Mouse (Mus musculus) intestine, embryonic 16.5 days (tissue): ENCODE measurements around the gene Igbp1. TPM values are rescaled to one million over a fixed set of nuclear protein-coding genes. Genes with fewer than 3 reads are reported as not detected.

Source experiments
- ATAC-seq: fragments of 200-750 bp; cut with Nextera tagmentation; 2 replicates; pipeline ENCODE4 v1.8.0; 2017; ENCODE audit warnings: moderate TSS enrichment, moderate library complexity
- H3K27ac ChIP-seq: fragments of 300-500 bp; sonication (generic); 2 replicates; pipeline ENCODE4 v1.5.1; 2014; ENCODE audit warnings: mild to moderate bottlenecking, low read length
- H3K27me3 ChIP-seq: fragments of 300-500 bp; sonication (generic); replicated peaks from 2 replicates; pipeline ENCODE4 v1.6.1; 2014; ENCODE audit warnings: low read length, control low read depth, mixed read lengths; ENCODE audit not compliant: control insufficient read depth, insufficient read depth
- H3K36me3 ChIP-seq: fragments of 300-500 bp; sonication (generic); 2 replicates; pipeline ENCODE4 v1.6.1; 2014; ENCODE audit warnings: low read length, control low read depth; ENCODE audit not compliant: control insufficient read depth, insufficient read depth
- H3K4me1 ChIP-seq: fragments of 300-500 bp; sonication (generic); 2 replicates; pipeline ENCODE4 v1.6.1; 2014; ENCODE audit warnings: low read length, control low read depth, mixed read lengths; ENCODE audit not compliant: control insufficient read depth, insufficient read depth
- H3K4me2 ChIP-seq: fragments of 300-500 bp; sonication (generic); 2 replicates; pipeline ENCODE4 v1.6.1; 2014; ENCODE audit warnings: low read depth, low read length, control low read depth
- H3K4me3 ChIP-seq: fragments of 300-500 bp; sonication (generic); 2 replicates; pipeline ENCODE4 v1.5.1; 2014; ENCODE audit warnings: mild to moderate bottlenecking, low read length
- H3K9ac ChIP-seq: fragments of 300-500 bp; sonication (generic); 2 replicates; pipeline ENCODE4 v1.6.1; 2014; ENCODE audit warnings: low read depth, low read length
- H3K9me3 ChIP-seq: fragments of 300-500 bp; sonication (generic); 2 replicates; pipeline ENCODE4 v1.6.1; 2016; ENCODE audit warnings: low read length, control low read depth; ENCODE audit not compliant: control insufficient read depth
- WGBS: fragments of 180-500 bp; shearing (Covaris S2); extraction: QIAGEN DNeasy Blood & Tissue Kit; methylation state at CpG from one replicate; pipeline ENCODE4 v1.1.7; 2014; 5-methylcytosine and 5-hydroxymethylcytosine counted together
- polyA plus RNA-seq: library from polyadenylated mRNA; unstranded; fragments of >200 nt; fragmentation: Nextera tagmentation; extraction: Ambion mirVana; gene quantifications from 2 replicates; pipeline ENCODE4 v1.2.1, GENCODE M21; 2015

Igbp1 gene
- polyA plus RNA-seq, 1 experiment from 2014 or later, result 40.3 TPM

GRCm38 (mm10) chrX:100509921-100510320, 15.8 kb downstream of the Igbp1 start:
- ATAC-seq, result no peak
- WGBS, result 85% methylated on average over 3 of the region's 3 CpGs
- no peaks in the 10 kb centered on the region for H3K27me3 ChIP-seq
- no peak overlapping the region for H3K4me3 ChIP-seq
- no peaks in the 10 kb centered on the region for H3K4me1 ChIP-seq
- H3K36me3 ChIP-seq, result no peaks in the 10 kb centered on the region
- H3K9ac ChIP-seq, result no peak overlapping the region
- H3K27ac ChIP-seq, result no peak overlapping the region
- H3K9me3 ChIP-seq, result no peaks in the 10 kb centered on the region
- no peak overlapping the region for H3K4me2 ChIP-seq

- Histone ChIP-seq H3K4me3 (no peak overlapping the region), H3K27ac (no peak overlapping the region), H3K4me2 (no peak overlapping the region), H3K9ac (no peak overlapping the region), H3K27me3 (no peaks in the 10 kb centered on the region), H3K4me1 (no peaks in the 10 kb centered on the region), H3K36me3 (no peaks in the 10 kb centered on the region), H3K9me3 (no peaks in the 10 kb centered on the region)
- ATAC-seq, result no peak
- WGBS, result 88% methylated on average over 3 of the region's 3 CpGs
Measured at GRCm38 (mm10) chrX:100516683-100517082, 22.6 kb downstream of the Igbp1 start.

GRCm38 (mm10) chrX:100517626-100518025, 23.5 kb downstream of the Igbp1 start:
- Histone ChIP-seq H3K4me2 (no peak overlapping the region), H3K36me3 (no peaks in the 10 kb centered on the region), H3K4me1 (no peaks in the 10 kb centered on the region), H3K9me3 (no peaks in the 10 kb centered on the region), H3K9ac (no peak overlapping the region), H3K27me3 (no peaks in the 10 kb centered on the region), H3K27ac (no peak overlapping the region), H3K4me3 (no peak overlapping the region)
- no peak for ATAC-seq
- WGBS, result 94% methylated on average over 6 of the region's 6 CpGs

GRCm38 (mm10) chrX:100518532-100518931, 24.4 kb downstream of the Igbp1 start:
- ATAC-seq, result no peak
- Histone ChIP-seq H3K9me3 (no peaks in the 10 kb centered on the region), H3K27me3 (no peaks in the 10 kb centered on the region), H3K9ac (no peak overlapping the region), H3K4me3 (no peak overlapping the region), H3K4me1 (no peaks in the 10 kb centered on the region), H3K27ac (no peak overlapping the region), H3K4me2 (no peak overlapping the region), H3K36me3 (no peaks in the 10 kb centered on the region)
- WGBS, result 73% methylated on average over 2 of the region's 2 CpGs

- Histone ChIP-seq H3K4me1 (no peaks in the 10 kb centered on the region), H3K4me2 (no peak within 1 kb of the TSS), H3K9me3 (no peaks in the 10 kb centered on the region), H3K36me3 (no peaks in the 10 kb centered on the region), H3K27me3 (peaks cover 3% of the 10 kb centered on the region; the same call in 1 of the 2 replicates), H3K27ac (no peak within 1 kb of the TSS), H3K9ac (no peak within 1 kb of the TSS), H3K4me3 (no peak within 1 kb of the TSS)
- no peak for ATAC-seq
- WGBS, result 90% methylated on average over 4 of the region's 4 CpGs
Measured at GRCm38 (mm10) chrX:100524471-100524870, 30.4 kb downstream of the Igbp1 start, which contains the start of gene Dgat2l6. Gene Dgat2l6 (plus strand): TSS chrX:100524838.

- H3K4me2 ChIP-seq, result no peak overlapping the region
- H3K9me3 ChIP-seq, result no peaks in the 10 kb centered on the region
- no peaks in the 10 kb centered on the region for H3K27me3 ChIP-seq
- WGBS, result 78% methylated on average over 3 of the region's 3 CpGs
- H3K36me3 ChIP-seq, result no peaks in the 10 kb centered on the region
- ATAC-seq, result no peak
- H3K9ac ChIP-seq, result no peak overlapping the region
- no peaks in the 10 kb centered on the region for H3K4me1 ChIP-seq
- no peak overlapping the region for H3K27ac ChIP-seq
- no peak overlapping the region for H3K4me3 ChIP-seq
Measured at GRCm38 (mm10) chrX:100556026-100556425, 61.9 kb downstream of the Igbp1 start.

- Histone ChIP-seq H3K4me1 (no peaks in the 10 kb centered on the region), H3K4me3 (no peak overlapping the region), H3K27me3 (no peaks in the 10 kb centered on the region), H3K9ac (no peak overlapping the region), H3K27ac (no peak overlapping the region), H3K4me2 (no peak overlapping the region), H3K36me3 (no peaks in the 10 kb centered on the region), H3K9me3 (no peaks in the 10 kb centered on the region)
- ATAC-seq, result no peak
- 89% methylated on average over 3 of the region's 3 CpGs for WGBS
Measured at GRCm38 (mm10) chrX:100565696-100566095, 71.6 kb downstream of the Igbp1 start.

Other genes starting within 250 kb of the Igbp1 start
- gene Otud6a, start 65.3 kb upstream of the Igbp1 start, polyA plus RNA-seq, result not detected in 2 replicates
- gene Awat2, start 51.6 kb upstream of the Igbp1 start, polyA plus RNA-seq, result 0.38 and 0.77 TPM in 2 replicates
- gene Dgat2l6, start 30.5 kb downstream of the Igbp1 start, polyA plus RNA-seq, result not detected in 2 replicates
- not detected in 2 replicates for gene Awat1, start 78.0 kb downstream of the Igbp1 start, polyA plus RNA-seq
- 0.38 and 0.55 TPM in 2 replicates for gene P2ry4, start 100.6 kb downstream of the Igbp1 start, polyA plus RNA-seq
- gene Arr3, start 111.2 kb downstream of the Igbp1 start, polyA plus RNA-seq, result not detected in 2 replicates
- gene Kif4, start 131.4 kb downstream of the Igbp1 start, polyA plus RNA-seq, result 18.1 and 18.5 TPM in 2 replicates
- 75.6 and 78.8 TPM in 2 replicates for gene Pdzd11, start 132.3 kb downstream of the Igbp1 start, polyA plus RNA-seq
- 1.5 and 1.8 TPM in 2 replicates for gene Gdpd2, start 235.6 kb downstream of the Igbp1 start, polyA plus RNA-seq